Mouse (Mus musculus) B cell, adult 2 months (primary cell): Measurements from ENCODE around the gene Foxn2.

ENCODE experiments used
- DNase-seq, 2 experiments: peaks; one replicate each; pipeline ENCODE4 v3.0.0; 2022

Foxn2 gene

GRCm38 (mm10) chr17:88494772-88495132 is 54.2 kb downstream of the Foxn2 start:
- DNase-seq: no peak

- no peak for DNase-seq
Observed at GRCm38 (mm10) chr17:88498090-88498682, 57.7 kb downstream of the Foxn2 start.

GRCm38 (mm10) chr17:88504056-88504455 is 63.5 kb downstream of the Foxn2 start:
- no peak for DNase-seq

GRCm38 (mm10) chr17:88505275-88505723 is 64.8 kb downstream of the Foxn2 start:
- no peak for DNase-seq

- DNase-seq: no peak
Observed at GRCm38 (mm10) chr17:88505941-88506340, 65.4 kb downstream of the Foxn2 start.

GRCm38 (mm10) chr17:88507376-88507775 is 66.9 kb downstream of the Foxn2 start:
- DNase-seq: no peak

- peak; percentile 66 to 70 for DNase-seq
Observed at GRCm38 (mm10) chr17:88508846-88509508, 68.5 kb downstream of the Foxn2 start.

GRCm38 (mm10) chr17:88509999-88510398 is 69.5 kb downstream of the Foxn2 start:
- no peak for DNase-seq

- peak; percentile 86 to 88 for DNase-seq
Observed at GRCm38 (mm10) chr17:88511095-88511551, 70.6 kb downstream of the Foxn2 start.

GRCm38 (mm10) chr17:88516477-88516876 is 76.0 kb downstream of the Foxn2 start:
- no peak for DNase-seq

GRCm38 (mm10) chr17:88527781-88528180 is 87.3 kb downstream of the Foxn2 start:
- DNase-seq: no peak

GRCm38 (mm10) chr17:88529519-88530235 is 89.2 kb downstream of the Foxn2 start, which contains the start of gene Ppp1r21:
Ppp1r21 (plus strand) TSS chr17:88530118.
- peak; percentile 96 to 97 for DNase-seq

GRCm38 (mm10) chr17:88530236-88530619 is 89.7 kb downstream of the Foxn2 start:
- DNase-seq: no peak

GRCm38 (mm10) chr17:88530667-88531066 is 90.2 kb downstream of the Foxn2 start:
- DNase-seq: peak; percentile 28 to 29

- DNase-seq: no peak
Observed at GRCm38 (mm10) chr17:88531176-88531575, 90.7 kb downstream of the Foxn2 start.

- DNase-seq: no peak
Observed at GRCm38 (mm10) chr17:88537842-88538430, 97.4 kb downstream of the Foxn2 start.
